Mouse (Mus musculus): Measurements from ENCODE around the gene Got1. TPM values are rescaled to one million over a fixed set of nuclear protein-coding genes. Genes with fewer than 3 reads are reported as not detected.
A peak's percentile ranks its signal among the peaks of the same experiment; 100 is the strongest.

Gene Got1
- total and polyA plus RNA-seq, 2 experiments from 2014 or later, result 344 to 394 TPM

GRCm38 (mm10) chr19:43527131-43527530 lies 2.7 kb upstream of the Got1 start:
- DNase-seq (ENCODE audit: low spot score), result peak; percentile 72
- Histone ChIP-seq H3K4me1 (ENCODE audit: control insufficient read depth, insufficient read depth) (no peaks in the 10 kb centered on the region), H3K4me3 (ENCODE audit: low read depth, low read length) (no peak overlapping the region), H3K9me3 (replicated peaks; ENCODE audit: control insufficient read depth, low read length) (no peaks in the 10 kb centered on the region), H3K4me2 (ENCODE audit: low read depth, low read length) (no peak overlapping the region; the same call in 1 of the 2 replicates), H3K9ac (replicated peaks; ENCODE audit: low read depth, low read length) (no peak overlapping the region), H3K27me3 (ENCODE audit: control insufficient read depth, insufficient read depth, low read length) (0 out of 2 replicates have a peak, but pooled peaks cover 3% of the 10 kb centered on the region), H3K27ac (ENCODE audit: low read depth) (peak overlapping the region; percentile 69), H3K36me3 (replicated peaks; ENCODE audit: control insufficient read depth, insufficient read depth, low read length) (no peaks in the 10 kb centered on the region)
- no peak for TF ChIP-seq EP300 (IDR thresholded peaks at IDR 0.05; ENCODE audit: low read depth)
- TF ChIP-seq CTCF (IDR thresholded peaks at IDR 0.05; ENCODE audit: low read depth), result peak; percentile 67
- WGBS, result 10% methylated on average over 11 of the region's 11 CpGs
- ATAC-seq (ENCODE audit: insufficient read depth, low read depth), result no peak

GRCm38 (mm10) chr19:43526025-43526424 lies 1.6 kb upstream of the Got1 start:
- Histone ChIP-seq H3K4me2 (ENCODE audit: low read depth, low read length) (no peak overlapping the region), H3K27me3 (ENCODE audit: control insufficient read depth, insufficient read depth, low read length) (0 out of 2 replicates have a peak, but pooled peaks cover 2% of the 10 kb centered on the region), H3K4me3 (ENCODE audit: low read depth, low read length) (no peak overlapping the region), H3K27ac (ENCODE audit: low read depth) (no peak overlapping the region), H3K9ac (replicated peaks; ENCODE audit: low read depth, low read length) (no peak overlapping the region), H3K9me3 (replicated peaks; ENCODE audit: control insufficient read depth, low read length) (no peaks in the 10 kb centered on the region), H3K36me3 (replicated peaks; ENCODE audit: control insufficient read depth, insufficient read depth, low read length) (no peaks in the 10 kb centered on the region), H3K4me1 (ENCODE audit: control insufficient read depth, insufficient read depth) (peaks cover under 1% of the 10 kb centered on the region; the same call in 1 of the 2 replicates)
- TF ChIP-seq EP300 (IDR thresholded peaks at IDR 0.05; ENCODE audit: low read depth) (no peak), CTCF (IDR thresholded peaks at IDR 0.05; ENCODE audit: low read depth) (no peak)
- 90% methylated on average over 9 of the region's 9 CpGs for WGBS
- DNase-seq (ENCODE audit: low spot score) (no peak), ATAC-seq (ENCODE audit: insufficient read depth, low read depth) (no peak)

- Histone ChIP-seq H3K27ac (ENCODE audit: low read depth) (peak overlapping the region; percentile 93), H3K36me3 (replicated peaks; ENCODE audit: control insufficient read depth, insufficient read depth, low read length) (no peaks in the 10 kb centered on the region), H3K4me2 (ENCODE audit: low read depth, low read length) (peak overlapping the region; percentile 64; the same call in 1 of the 2 replicates), H3K9ac (replicated peaks; ENCODE audit: low read depth, low read length) (no peak overlapping the region), H3K4me1 (ENCODE audit: control insufficient read depth, insufficient read depth) (peaks cover 5% of the 10 kb centered on the region; the same call in 1 of the 2 replicates), H3K9me3 (replicated peaks; ENCODE audit: control insufficient read depth, low read length) (no peaks in the 10 kb centered on the region), H3K4me3 (ENCODE audit: low read depth, low read length) (no peak overlapping the region), H3K27me3 (ENCODE audit: control insufficient read depth, insufficient read depth, low read length) (no peaks in the 10 kb centered on the region)
- ATAC-seq (ENCODE audit: insufficient read depth, low read depth), result no peak
- 87% methylated on average over 7 of the region's 7 CpGs for WGBS
- TF ChIP-seq CTCF (IDR thresholded peaks at IDR 0.05; ENCODE audit: low read depth) (no peak), EP300 (IDR thresholded peaks at IDR 0.05; ENCODE audit: low read depth) (no peak)
- DNase-seq (ENCODE audit: low spot score), result no peak
These were observed 1.2 kb upstream of the Got1 start for GRCm38 (mm10) chr19:43525566-43525965.

GRCm38 (mm10) chr19:43525104-43525482 lies 688 bp upstream of the Got1 start:
- TF ChIP-seq CTCF (IDR thresholded peaks at IDR 0.05; ENCODE audit: low read depth) (no peak), EP300 (IDR thresholded peaks at IDR 0.05; ENCODE audit: low read depth) (no peak)
- peak overlapping the region; percentile 64 for H3K4me2 ChIP-seq (ENCODE audit: low read depth, low read length)
- peak overlapping the region; percentile 93 for H3K27ac ChIP-seq (ENCODE audit: low read depth)
- peaks cover 8% of the 10 kb centered on the region; the same call in 1 of the 2 replicates for H3K4me1 ChIP-seq (ENCODE audit: control insufficient read depth, insufficient read depth)
- H3K4me3 ChIP-seq (ENCODE audit: low read depth, low read length), result peak overlapping the region; percentile 60
- H3K9ac ChIP-seq (replicated peaks; ENCODE audit: low read depth, low read length), result peak overlapping the region; percentile 41
- no peak; the same call in 1 of the 2 replicates for ATAC-seq (ENCODE audit: insufficient read depth, low read depth)
- no peaks in the 10 kb centered on the region for H3K27me3 ChIP-seq (ENCODE audit: control insufficient read depth, insufficient read depth, low read length)
- 6% methylated on average over 10 of the region's 10 CpGs for WGBS
- H3K36me3 ChIP-seq (replicated peaks; ENCODE audit: control insufficient read depth, insufficient read depth, low read length), result no peaks in the 10 kb centered on the region
- peak; percentile 47 for DNase-seq (ENCODE audit: low spot score)
- H3K9me3 ChIP-seq (replicated peaks; ENCODE audit: control insufficient read depth, low read length), result no peaks in the 10 kb centered on the region

GRCm38 (mm10) chr19:43523551-43523950 lies 854 bp downstream of the Got1 start:
- H3K9me3 ChIP-seq (replicated peaks; ENCODE audit: control insufficient read depth, low read length), result no peaks in the 10 kb centered on the region
- H3K27me3 ChIP-seq (ENCODE audit: control insufficient read depth, insufficient read depth, low read length), result no peaks in the 10 kb centered on the region
- WGBS, result 3% methylated on average over 12 of the region's 12 CpGs
- no peaks in the 10 kb centered on the region for H3K36me3 ChIP-seq (replicated peaks; ENCODE audit: control insufficient read depth, insufficient read depth, low read length)
- TF ChIP-seq CTCF (IDR thresholded peaks at IDR 0.05; ENCODE audit: low read depth) (no peak), EP300 (IDR thresholded peaks at IDR 0.05; ENCODE audit: low read depth) (no peak)
- ATAC-seq (ENCODE audit: insufficient read depth, low read depth), result no peak
- H3K27ac ChIP-seq (ENCODE audit: low read depth), result peak overlapping the region; percentile 83
- H3K9ac ChIP-seq (replicated peaks; ENCODE audit: low read depth, low read length), result peak overlapping the region; percentile 43
- DNase-seq (ENCODE audit: low spot score), result peak; percentile 41
- H3K4me3 ChIP-seq (ENCODE audit: low read depth, low read length), result peak overlapping the region; percentile 60
- peak overlapping the region; percentile 64 for H3K4me2 ChIP-seq (ENCODE audit: low read depth, low read length)
- H3K4me1 ChIP-seq (ENCODE audit: control insufficient read depth, insufficient read depth), result peaks cover 13% of the 10 kb centered on the region; the same call in 1 of the 2 replicates

- whole genome bisulfite sequencing, result 42% methylated on average over 9 of the region's 9 CpGs
- H3K27ac ChIP-seq (ENCODE audit: low read depth), result peak overlapping the region; percentile 82
- ATAC-seq (ENCODE audit: insufficient read depth, low read depth) (no peak), DNase-seq (ENCODE audit: low spot score) (no peak)
- H3K9me3 ChIP-seq (replicated peaks; ENCODE audit: control insufficient read depth, low read length), result no peaks in the 10 kb centered on the region
- H3K36me3 ChIP-seq (replicated peaks; ENCODE audit: control insufficient read depth, insufficient read depth, low read length), result 0 out of 2 replicates have a peak, but pooled peaks cover 4% of the 10 kb centered on the region
- TF ChIP-seq CTCF (IDR thresholded peaks at IDR 0.05; ENCODE audit: low read depth) (no peak), EP300 (IDR thresholded peaks at IDR 0.05; ENCODE audit: low read depth) (no peak)
- H3K4me1 ChIP-seq (ENCODE audit: control insufficient read depth, insufficient read depth), result peaks cover 13% of the 10 kb centered on the region; the same call in 1 of the 2 replicates
- peak overlapping the region; percentile 64 for H3K4me2 ChIP-seq (ENCODE audit: low read depth, low read length)
- H3K4me3 ChIP-seq (ENCODE audit: low read depth, low read length), result peak overlapping the region; percentile 26
- no peaks in the 10 kb centered on the region for H3K27me3 ChIP-seq (ENCODE audit: control insufficient read depth, insufficient read depth, low read length)
- H3K9ac ChIP-seq (replicated peaks; ENCODE audit: low read depth, low read length), result 0 out of 2 replicates have a peak overlapping the region, but pooled peaks have one; percentile 49
These were observed 2.4 kb downstream of the Got1 start for GRCm38 (mm10) chr19:43521996-43522395.

Data from heart, postnatal 0 days (tissue).